Mouse (Mus musculus) CH12.LX (cell line): ENCODE results near the gene Hoxd13. TPM values are rescaled to one million over a fixed set of nuclear protein-coding genes. Genes with fewer than 3 reads are reported as not detected.

Experiments used
- DNase-seq: peaks from one replicate; pipeline ENCODE4 v3.0.0-alpha.2; 2013; ENCODE audit errors: extremely low read depth
- H3K27ac ChIP-seq: 2 replicates; pipeline ENCODE4 v1.5.1; 2012; ENCODE audit warnings: low read depth, mild to moderate bottlenecking, control low read depth, moderate library complexity; ENCODE audit not compliant: insufficient read depth
- H3K27me3 ChIP-seq: replicated peaks from 2 replicates; pipeline ENCODE3; 2012; ENCODE audit warnings: inconsistent platforms
- H3K36me3 ChIP-seq, 2 experiments: replicated peaks in 1 of 2; 2 replicates each; pipeline versions ENCODE3 to v1.6.1; 2012; ENCODE audit warnings: inconsistent platforms in 1 of 2, low read length in 1 of 2, mild to moderate bottlenecking in 1 of 2, mixed read lengths in 1 of 2, moderate library complexity in 1 of 2; ENCODE audit not compliant: control insufficient read depth in 1 of 2, insufficient read depth in 1 of 2
- H3K4me1 ChIP-seq, 2 experiments: 2 replicates each; pipeline ENCODE4 v1.6.1; 2012; ENCODE audit warnings: inconsistent platforms in 1 of 2, moderate library complexity in 1 of 2; ENCODE audit not compliant: insufficient read depth in 2 of 2, control insufficient read depth in 1 of 2
- H3K4me2 ChIP-seq: 2 replicates; pipeline ENCODE4 v1.6.1; 2012; ENCODE audit warnings: low read depth, mild to moderate bottlenecking, control low read depth; ENCODE audit not compliant: poor library complexity, insufficient read depth, severe bottlenecking
- H3K4me3 ChIP-seq, 3 experiments: fragments of 150-350 bp in 1 of 3; sonication (generic) in 1 of 3; replicated peaks in 1 of 3; 2 replicates each; pipeline versions ENCODE3 to v1.5.1; 2011 to 2012; ENCODE audit warnings: low read depth in 2 of 3, low read length in 2 of 3, mild to moderate bottlenecking in 2 of 3, moderate library complexity in 2 of 3, control low read depth in 1 of 3, improper control_type of control experiment in 1 of 3, inconsistent platforms in 1 of 3, mixed read lengths in 1 of 3; ENCODE audit not compliant: poor library complexity in 1 of 3
- H3K79me2 ChIP-seq: replicated peaks from 2 replicates; pipeline ENCODE4 v1.6.1; 2012; ENCODE audit warnings: mild to moderate bottlenecking, moderate library complexity; ENCODE audit not compliant: control insufficient read depth, poor library complexity, insufficient read depth, severe bottlenecking; ENCODE audit errors: extremely low read depth
- H3K9ac ChIP-seq: 2 replicates; pipeline ENCODE4 v1.6.1; 2012; ENCODE audit warnings: low read depth, mild to moderate bottlenecking, control low read depth, moderate library complexity; ENCODE audit not compliant: insufficient read depth
- H3K9me3 ChIP-seq: replicated peaks from 2 replicates; pipeline ENCODE3; 2012; ENCODE audit warnings: low read length, inconsistent platforms, mixed read lengths
- BHLHE40 ChIP-seq: IDR thresholded peaks from 2 replicates; pipeline ENCODE4 v1.6.1; 2011; ENCODE audit warnings: mild to moderate bottlenecking, low read depth, low read length, improper control_type of control experiment
- CHD2 ChIP-seq: IDR thresholded peaks from 2 replicates; pipeline ENCODE4 v1.6.1; 2011; ENCODE audit warnings: low read length, improper control_type of control experiment
- E2F4 ChIP-seq: IDR thresholded peaks from 2 replicates; pipeline ENCODE4 v1.6.1; 2011; ENCODE audit warnings: low read depth, low read length, improper control_type of control experiment; ENCODE audit not compliant: insufficient replicate concordance
- IRF4 ChIP-seq: IDR thresholded peaks from 2 replicates; pipeline ENCODE4 v1.6.1; 2014; ENCODE audit warnings: low read depth, mild to moderate bottlenecking, inconsistent platforms, low read length, improper control_type of control experiment
- JUN ChIP-seq: IDR thresholded peaks from 2 replicates; pipeline ENCODE4 v1.6.1; 2011; ENCODE audit warnings: low read depth, mild to moderate bottlenecking, low read length, improper control_type of control experiment, moderate library complexity; ENCODE audit not compliant: insufficient read depth
- JUND ChIP-seq: conservative IDR thresholded peaks from 2 replicates; pipeline ENCODE4 v1.6.1; 2011; ENCODE audit warnings: low read depth, low read length, improper control_type of control experiment
- KAT2A ChIP-seq: IDR thresholded peaks from 2 replicates; pipeline ENCODE4 v1.6.1; 2012; ENCODE audit warnings: low read length, improper control_type of control experiment, inconsistent platforms; ENCODE audit not compliant: insufficient replicate concordance
- MEF2A ChIP-seq: IDR thresholded peaks from 2 replicates; pipeline ENCODE4 v1.6.1; 2014; ENCODE audit warnings: low read depth, mild to moderate bottlenecking, inconsistent platforms, low read length, improper control_type of control experiment, borderline replicate concordance
- MYC ChIP-seq: IDR thresholded peaks from 2 replicates; pipeline ENCODE4 v1.6.1; 2011; ENCODE audit warnings: low read depth, mild to moderate bottlenecking, improper control_type of control experiment, low read length
- NELFE ChIP-seq: IDR thresholded peaks from 2 replicates; pipeline ENCODE4 v1.6.1; 2011; ENCODE audit warnings: low read depth, low read length, improper control_type of control experiment
- RCOR1 ChIP-seq: conservative IDR thresholded peaks from 2 replicates; pipeline ENCODE4 v1.6.1; 2012; ENCODE audit warnings: low read depth, mild to moderate bottlenecking, inconsistent platforms, low read length, improper control_type of control experiment
- SIN3A ChIP-seq: IDR thresholded peaks from 2 replicates; pipeline ENCODE4 v1.6.1; 2012; ENCODE audit warnings: low read length, improper control_type of control experiment, inconsistent platforms
- SMC3 ChIP-seq: IDR thresholded peaks from 2 replicates; pipeline ENCODE4 v1.6.1; 2011; ENCODE audit warnings: low read depth, low read length, improper control_type of control experiment
- TCF12 ChIP-seq: IDR thresholded peaks from 2 replicates; pipeline ENCODE4 v1.6.1; 2014; ENCODE audit warnings: low read depth, mild to moderate bottlenecking, inconsistent platforms, low read length, improper control_type of control experiment
- UBTF ChIP-seq: IDR thresholded peaks from 2 replicates; pipeline ENCODE4 v1.6.1; 2012; ENCODE audit warnings: low read depth, mild to moderate bottlenecking, inconsistent platforms, low read length, improper control_type of control experiment, moderate library complexity
- USF1 ChIP-seq: IDR thresholded peaks from 2 replicates; pipeline ENCODE4 v1.6.1; 2014; ENCODE audit warnings: low read depth, mild to moderate bottlenecking, inconsistent platforms, low read length, improper control_type of control experiment
- USF2 ChIP-seq: conservative IDR thresholded peaks from 2 replicates; pipeline ENCODE4 v1.6.1; 2011; ENCODE audit warnings: low read depth, low read length, improper control_type of control experiment
- dilution Hi-C: fragments of 300-500 bp; cut with MboI; formaldehyde crosslinking; loops from 2 replicates; pipeline ENCODE4 v1.14.3; 2020; ENCODE audit warnings: low sequenced_read_pairs; ENCODE audit not compliant: extremely low pct_unique_long_range_greater_than_20kb, extremely low pct_ligation_motif_present
- in situ Hi-C: fragments of 300-500 bp; cut with MboI; formaldehyde crosslinking; loops from 3 replicates; pipeline ENCODE4 v1.14.3; 2019; ENCODE audit warnings: low sequenced_read_pairs, low pct_ligation_motif_present, low pct_unique_long_range_greater_than_20kb, mixed read lengths
- polyA plus RNA-seq: library from polyadenylated mRNA; unstranded; fragments of >175 nt; gene quantifications from 2 replicates; pipeline ENCODE4 v1.2.1, GENCODE M21; 2012; ENCODE audit warnings: low read depth; ENCODE audit not compliant: insufficient read length
- total RNA-seq, 2 experiments: library from RNA; depleted of rRNA; stranded (reverse); fragments of 300-350 nt in 1 of 2; fragments of >200 nt in 1 of 2; gene quantifications; 2 replicates each; pipeline ENCODE4 v1.2.3; 2012 to 2014

Gene Hoxd13
- total and polyA plus RNA-seq, 3 experiments, result not detected

GRCm38 (mm10) chr2:74676376-74677052 lies 8.4 kb downstream of the Hoxd13 start:
- Histone ChIP-seq H3K9ac (no peak overlapping the region), H3K4me3 (no peak overlapping the region), H3K27me3 (no peaks in the 10 kb centered on the region), H3K9me3 (peaks cover 11% of the 10 kb centered on the region), H3K4me1 (0 out of 4 replicates have a peak, but pooled peaks cover 0 to 5% of the 10 kb centered on the region in 2 experiments), H3K79me2 (no peaks in the 10 kb centered on the region), H3K27ac (no peak overlapping the region), H3K36me3 (no peaks in the 10 kb centered on the region), H3K4me2 (no peak overlapping the region)
- DNase-seq, result no peak
- TF ChIP-seq IRF4, result no peak
- TF ChIP-seq TCF12, result no peak
- no peak for TF ChIP-seq E2F4
- no peak for TF ChIP-seq JUND
- TF ChIP-seq MYC, result no peak
- no peak for TF ChIP-seq BHLHE40
- TF ChIP-seq MEF2A, result no peak
- dilution Hi-C loops (no loop called here), in situ Hi-C loops (loop anchor here (25.0 kb wide), 1 partner anchor 636 kb away; no protein-coding TSS in a partner anchor)

GRCm38 (mm10) chr2:74677106-74677505 lies 9.0 kb downstream of the Hoxd13 start:
- DNase-seq, result no peak
- Histone ChIP-seq H3K9me3 (peaks cover 16% of the 10 kb centered on the region), H3K36me3 (no peaks in the 10 kb centered on the region), H3K27ac (no peak overlapping the region), H3K4me1 (0 out of 4 replicates have a peak, but pooled peaks cover 0 to 5% of the 10 kb centered on the region in 2 experiments), H3K4me3 (no peak overlapping the region), H3K27me3 (no peaks in the 10 kb centered on the region), H3K4me2 (no peak overlapping the region), H3K79me2 (no peaks in the 10 kb centered on the region), H3K9ac (no peak overlapping the region)
- in situ Hi-C loops (loop anchor here (25.0 kb wide), 1 partner anchor 635 kb away; no protein-coding TSS in a partner anchor), dilution Hi-C loops (no loop called here)
- TF ChIP-seq TCF12 (no peak), SIN3A (no peak), NELFE (no peak), SMC3 (no peak), UBTF (no peak), USF1 (no peak), KAT2A (no peak), MEF2A (no peak), JUN (no peak), CHD2 (no peak), USF2 (no peak), RCOR1 (no peak), IRF4 (no peak), MYC (no peak)
